Mouse (Mus musculus): Measurements from ENCODE around the gene Ppp2r5c.
A peak's percentile ranks its signal among the peaks of the same experiment; 100 is the strongest.

GRCm38 (mm10) chr12:110591260-110591883, 144.5 kb downstream of the Ppp2r5c start:
- TF ChIP-seq EP300 (IDR thresholded peaks at IDR 0.05; ENCODE audit: low read depth) (peak; percentile 92), CTCF (IDR thresholded peaks at IDR 0.05; ENCODE audit: low read depth) (peak; percentile 14; the same call in 1 of the 2 replicates)
